In genomic region chr2:35544717-35545116, GRCm38 (mm10) we compare ENCODE assay signal across 8 mouse cellular contexts. TPM values are rescaled to one million over a fixed set of nuclear protein-coding genes. Genes with fewer than 3 reads are reported as not detected.
DNase-seq lines count a peak whose midpoint lies in the region; ATAC-seq and TF ChIP-seq lines count a peak whose summit lies in the region.

No protein-coding gene starts in this region.

- no peak overlapping the region for H3K9ac ChIP-seq in kidney, embryonic 14.5 days (ENCODE audit: low read depth, low read length)
- no peak overlapping the region for H3K9ac ChIP-seq in liver, adult 2 months (ENCODE audit: low read depth, low read length)

- peaks cover 43% of the 10 kb centered on the region for H3K4me1 ChIP-seq in heart, embryonic 10.5 days
- H3K4me1 ChIP-seq in kidney, embryonic 14.5 days (ENCODE audit: control insufficient read depth, insufficient read depth, low read length): peaks cover 5% of the 10 kb centered on the region; the same call in 1 of the 2 replicates
- no peaks in the 10 kb centered on the region for H3K4me1 ChIP-seq in liver, adult 2 months (ENCODE audit: control insufficient read depth, insufficient read depth, low read length)

- 9% methylated on average over 14 of the region's 14 CpGs for WGBS in heart, embryonic 10.5 days
- 3% methylated on average over 14 of the region's 14 CpGs for WGBS in kidney, embryonic 14.5 days
- 5% methylated on average over 14 of the region's 14 CpGs for WGBS in liver, adult 2 months

- DNase-seq in 3134 (ENCODE audit: extremely low read depth, insufficient read length, low spot score): peak; percentile 28
- DNase-seq in adrenal gland, postnatal 14 days: peak; percentile 84
- peak; percentile 73 for DNase-seq in embryo, embryonic 9.5 days (ENCODE audit: extremely low spot score)
- DNase-seq in heart, embryonic 10.5 days (ENCODE audit: low spot score): peak; percentile 87
- DNase-seq in liver, adult 2 months (ENCODE audit: extremely low read depth, low read depth, low spot score): no peak
- DNase-seq in natural killer cell, adult 2 months (ENCODE audit: low spot score in 2 of 2): peak; percentile 17 to 41
- DNase-seq in testis, postnatal 14 days (ENCODE audit: low spot score): peak; percentile 62

- H3K79me2 ChIP-seq in liver, adult 2 months (ENCODE audit: control insufficient read depth, insufficient read depth, low read length): no peaks in the 10 kb centered on the region

- peak overlapping the region; percentile 41 for H3K4me2 ChIP-seq in kidney, embryonic 14.5 days (replicated peaks; ENCODE audit: low read depth, low read length)

- peak; percentile 81 for ATAC-seq in kidney, embryonic 14.5 days (ENCODE audit: low FRiP score, low TSS enrichment)

- H3K27me3 ChIP-seq in heart, embryonic 10.5 days (ENCODE audit: insufficient read depth, poor library complexity, severe bottlenecking): no peaks in the 10 kb centered on the region
- H3K27me3 ChIP-seq in kidney, embryonic 14.5 days (ENCODE audit: control insufficient read depth, insufficient read depth, low read length): no peaks in the 10 kb centered on the region
- H3K27me3 ChIP-seq in liver, adult 2 months (ENCODE audit: control insufficient read depth, insufficient read depth, low read length): no peaks in the 10 kb centered on the region

- H3K4me3 ChIP-seq in heart, embryonic 10.5 days: peak overlapping the region; percentile 45
- peak overlapping the region; percentile 9; the same call in 1 of the 2 replicates for H3K4me3 ChIP-seq in kidney, embryonic 14.5 days (ENCODE audit: low read length)
- no peak overlapping the region for H3K4me3 ChIP-seq in liver, adult 2 months (ENCODE audit: insufficient read depth, low read depth, low read length)

- H3K36me3 ChIP-seq in heart, embryonic 10.5 days: no peaks in the 10 kb centered on the region
- no peaks in the 10 kb centered on the region for H3K36me3 ChIP-seq in kidney, embryonic 14.5 days (ENCODE audit: control insufficient read depth, insufficient read depth, low read length)
- no peaks in the 10 kb centered on the region for H3K36me3 ChIP-seq in liver, adult 2 months (ENCODE audit: control insufficient read depth, insufficient read depth, low read length)

- H3K27ac ChIP-seq in heart, embryonic 10.5 days: peak overlapping the region; percentile 84
- no peak overlapping the region for H3K27ac ChIP-seq in kidney, embryonic 14.5 days (ENCODE audit: low read depth, low read length)
- H3K27ac ChIP-seq in liver, adult 2 months (replicated peaks; ENCODE audit: insufficient read depth, low read depth, low read length): no peak overlapping the region

- no peak for TF ChIP-seq POLR2A in liver, adult 2 months (IDR thresholded peaks at IDR 0.05; ENCODE audit: extremely low read depth, insufficient read depth, low read length)

- no peaks in the 10 kb centered on the region for H3K9me3 ChIP-seq in heart, embryonic 10.5 days
- no peaks in the 10 kb centered on the region for H3K9me3 ChIP-seq in kidney, embryonic 14.5 days (ENCODE audit: control insufficient read depth, low read length)

- TF ChIP-seq CTCF in liver, adult 2 months (IDR thresholded peaks at IDR 0.05; ENCODE audit: low read depth, low read length): peak; percentile 96

RNA-seq across cellular contexts. Expression of gene Dab2ip, which starts 13.3 kb away (rescaled TPM):
- 69.6 and 73.3 TPM in 2 replicates for total RNA-seq in adrenal gland, postnatal 14 days (2021)
- 47.6 and 49.0 TPM in 2 replicates for polyA plus RNA-seq in heart, embryonic 10.5 days (2016; fragmentation: Nextera tagmentation; extraction: Ambion mirVana)
- polyA plus RNA-seq in kidney, embryonic 14.5 days (2014; fragmentation: Nextera tagmentation; extraction: Ambion mirVana): 36.0 and 42.4 TPM in 2 replicates
- 4.1 and 5.4 TPM in 2 replicates for total RNA-seq in liver, adult 2 months (2014; rRNA removed)
- 8.4 and 8.6 TPM in 2 replicates for polyA plus RNA-seq in liver, adult 2 months (2012; rRNA removed)
